Mouse (Mus musculus) MN1 (cell line): Measurements from ENCODE around the gene Raver1.
"Not testable (repeated sequence)": the region's sequence is repeated elsewhere in the genome, so short reads cannot be mapped to it uniquely, and the experiment has no call there.

Experiments used
- DNase-seq: peaks from one replicate; pipeline ENCODE4 v3.0.0-alpha.2; 2016; ENCODE audit warnings: low spot score

Gene Raver1

DNA sequence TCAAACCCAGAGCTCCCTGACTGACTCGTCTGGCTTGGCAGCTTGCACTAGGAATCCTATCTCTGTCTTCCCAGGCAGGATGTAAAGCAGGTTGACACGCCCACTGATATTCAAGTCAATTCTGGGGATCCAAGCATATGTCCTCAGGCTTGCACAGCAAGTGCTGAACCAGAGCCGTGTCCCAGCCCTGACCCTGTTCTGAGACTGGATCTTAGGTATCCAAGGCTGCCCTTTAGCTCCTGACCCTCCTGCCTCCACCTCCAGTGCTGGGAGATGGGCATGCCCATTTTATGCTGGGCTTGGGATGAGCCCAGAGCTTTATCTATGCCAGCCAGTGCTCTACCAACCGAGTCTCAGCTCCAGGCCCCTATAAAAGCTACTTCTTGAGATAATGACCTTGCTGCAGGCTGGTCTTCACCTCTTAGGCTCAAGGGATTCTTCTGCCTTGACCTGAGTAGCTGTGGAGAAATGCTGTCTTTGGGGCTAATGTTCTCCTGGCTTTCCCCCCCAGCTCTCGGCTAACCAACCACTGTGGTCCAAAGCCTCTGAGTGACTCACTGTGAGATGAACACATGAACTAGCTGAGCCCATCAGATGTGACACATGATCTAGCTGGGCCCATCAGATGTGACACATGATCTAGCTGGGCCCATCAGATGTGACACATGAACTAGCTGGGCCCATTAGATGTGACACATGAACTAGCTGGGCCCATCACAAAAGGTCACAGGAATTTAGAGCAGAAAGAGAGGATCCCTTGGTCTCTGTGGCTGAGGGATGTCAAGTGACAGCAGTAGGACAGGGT is 14.2 kb upstream of the Raver1 start:
- no peak for DNase-seq

- DNase-seq, result no peak
These were observed 13.0 kb upstream of the Raver1 start for GRCm38 (mm10) chr9:21104814-21105213.

DNA sequence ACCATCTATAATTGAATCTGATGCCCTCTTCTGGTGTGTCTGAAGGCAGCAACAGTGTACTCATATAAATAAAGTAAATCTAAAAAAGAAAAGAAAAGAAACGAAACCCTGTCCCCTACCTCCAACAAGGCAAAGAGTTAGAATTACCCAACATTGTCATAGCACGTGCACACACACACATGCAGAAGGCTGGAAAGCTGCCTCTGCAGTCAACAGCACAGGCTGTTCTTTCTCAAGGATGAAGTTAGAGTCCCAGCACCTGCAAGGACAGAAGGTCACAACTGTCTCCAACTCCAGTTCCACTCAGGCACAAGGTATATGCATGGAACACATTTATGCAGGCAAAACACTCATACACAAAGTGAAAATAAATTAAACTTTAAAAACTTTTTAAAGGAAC is 10.3 kb upstream of the Raver1 start:
- DNase-seq, result no peak

DNA sequence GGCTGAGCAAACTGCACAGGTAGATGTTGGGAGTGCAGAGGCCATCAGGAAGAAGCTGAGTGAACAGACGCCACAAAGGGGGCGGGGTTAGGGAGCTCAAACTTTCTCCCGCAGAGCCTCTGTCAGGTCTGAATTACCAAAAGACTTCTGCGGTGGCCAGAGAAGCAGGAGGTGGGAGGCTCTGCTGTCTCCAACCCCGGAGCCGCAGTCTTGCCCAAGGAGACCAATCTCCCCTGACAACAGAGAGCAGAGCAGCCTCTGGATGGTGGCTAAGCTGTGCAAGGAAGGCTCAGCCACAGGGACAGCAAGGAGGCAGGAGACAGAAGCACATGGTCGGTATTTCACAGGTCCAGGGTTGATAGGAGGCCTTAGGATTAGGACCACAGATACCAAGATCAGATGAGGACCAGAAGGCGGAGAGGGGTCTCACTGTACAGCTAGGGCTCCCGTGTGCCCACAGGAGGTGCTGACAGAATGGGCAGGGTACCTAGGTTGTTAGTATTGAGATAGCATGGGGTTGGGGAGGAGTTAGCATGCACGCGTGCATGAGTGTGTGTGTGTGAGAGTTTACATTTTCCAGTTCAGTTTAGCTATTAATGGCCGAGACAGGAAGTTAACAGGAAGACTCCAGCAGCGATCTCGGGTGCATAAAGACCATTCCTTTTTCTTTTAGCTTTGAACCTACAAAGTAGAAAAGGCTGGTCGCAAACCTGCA is 8.8 kb upstream of the Raver1 start:
- DNase-seq, result no peak

GRCm38 (mm10) chr9:21097793-21098192 is 6.0 kb upstream of the Raver1 start:
- no peak for DNase-seq

DNA sequence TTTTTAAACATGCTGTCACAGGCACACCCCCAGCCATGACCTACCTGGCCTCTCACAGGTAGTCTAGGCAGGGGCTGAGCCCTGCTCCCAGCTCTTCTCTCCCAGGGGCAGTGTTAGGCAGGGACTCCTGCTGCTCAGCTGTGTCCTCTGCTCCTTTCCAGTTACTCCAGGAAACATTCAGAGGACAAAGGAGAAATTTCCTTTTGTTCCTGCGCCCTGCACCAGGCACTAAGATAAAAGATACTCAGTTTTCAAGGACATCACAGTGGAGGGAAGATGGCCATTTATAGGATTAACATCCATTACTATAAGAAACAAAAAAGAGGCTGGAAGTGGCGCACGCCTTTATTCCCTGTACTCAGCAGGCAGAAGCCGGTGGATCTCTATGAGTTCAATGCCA is 4.2 kb upstream of the Raver1 start:
- no peak for DNase-seq

GRCm38 (mm10) chr9:21093423-21093822 is 1.6 kb upstream of the Raver1 start:
- no peak for DNase-seq

- peak; percentile 14 for DNase-seq
These were observed 669 bp downstream of the Raver1 start for GRCm38 (mm10) chr9:21090972-21091706.

DNA sequence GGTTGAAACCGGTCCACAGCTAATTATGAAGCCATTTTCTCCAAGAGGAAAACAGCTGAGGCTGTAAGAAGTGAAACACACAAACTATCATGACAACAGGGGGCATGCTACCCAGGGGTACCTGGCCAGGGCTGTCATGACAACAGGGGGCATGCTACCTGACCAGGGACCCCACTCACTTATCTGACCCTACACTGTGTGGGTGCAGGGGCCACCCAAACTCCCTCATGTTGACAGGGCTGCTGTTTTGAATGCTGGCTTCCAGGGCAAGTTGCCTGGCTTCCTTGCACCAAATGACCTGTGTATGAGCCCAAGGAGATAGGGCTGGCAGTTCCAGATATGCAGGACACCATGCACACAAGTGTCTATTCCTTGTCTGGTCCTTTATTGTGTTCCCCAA is 1.3 kb downstream of the Raver1 start:
- no peak for DNase-seq

GRCm38 (mm10) chr9:21083324-21083723 is 8.5 kb downstream of the Raver1 start:
- no peak for DNase-seq

DNA sequence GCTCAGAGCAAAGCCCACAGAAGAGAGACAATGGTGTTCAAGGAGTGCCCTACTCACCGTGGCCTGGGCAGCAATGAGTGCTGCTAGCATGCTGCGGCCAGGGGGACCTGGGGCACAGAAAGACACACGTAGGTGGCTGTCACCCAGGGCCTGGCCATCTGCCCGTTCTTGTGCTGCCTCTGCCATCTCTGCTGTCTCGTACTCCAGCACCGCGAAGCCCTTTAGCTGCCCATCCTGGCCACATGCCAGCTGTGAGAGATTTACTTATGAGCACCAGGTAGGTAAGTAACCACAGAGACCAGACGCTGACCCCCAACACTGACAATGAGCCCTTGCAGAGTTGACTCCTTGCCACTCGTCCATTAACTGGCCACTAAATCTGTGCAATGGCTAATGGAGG is 10.7 kb downstream of the Raver1 start:
- no peak for DNase-seq

GRCm38 (mm10) chr9:21075625-21076024 is 16.2 kb downstream of the Raver1 start:
- no peak for DNase-seq

DNA sequence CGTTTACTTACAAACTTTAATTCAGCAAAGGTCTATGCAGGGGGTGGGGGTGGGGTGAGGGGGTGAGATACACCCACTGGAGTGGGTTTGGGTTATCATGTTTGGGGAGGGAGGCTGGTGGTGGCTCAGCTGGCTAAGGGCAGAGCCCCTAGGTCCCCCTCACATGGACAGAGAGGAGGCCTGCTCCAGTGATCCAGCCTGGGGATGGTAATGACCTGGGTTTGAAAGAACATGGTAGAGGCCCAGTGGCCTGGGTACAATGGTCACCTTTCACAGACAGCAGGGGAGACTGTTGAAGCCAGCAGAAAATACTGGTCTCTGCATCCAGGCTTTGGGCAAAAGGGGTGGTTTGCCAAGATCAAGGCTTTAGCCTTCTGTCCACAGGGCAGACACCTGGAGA is 17.6 kb downstream of the Raver1 start:
- no peak for DNase-seq

DNA sequence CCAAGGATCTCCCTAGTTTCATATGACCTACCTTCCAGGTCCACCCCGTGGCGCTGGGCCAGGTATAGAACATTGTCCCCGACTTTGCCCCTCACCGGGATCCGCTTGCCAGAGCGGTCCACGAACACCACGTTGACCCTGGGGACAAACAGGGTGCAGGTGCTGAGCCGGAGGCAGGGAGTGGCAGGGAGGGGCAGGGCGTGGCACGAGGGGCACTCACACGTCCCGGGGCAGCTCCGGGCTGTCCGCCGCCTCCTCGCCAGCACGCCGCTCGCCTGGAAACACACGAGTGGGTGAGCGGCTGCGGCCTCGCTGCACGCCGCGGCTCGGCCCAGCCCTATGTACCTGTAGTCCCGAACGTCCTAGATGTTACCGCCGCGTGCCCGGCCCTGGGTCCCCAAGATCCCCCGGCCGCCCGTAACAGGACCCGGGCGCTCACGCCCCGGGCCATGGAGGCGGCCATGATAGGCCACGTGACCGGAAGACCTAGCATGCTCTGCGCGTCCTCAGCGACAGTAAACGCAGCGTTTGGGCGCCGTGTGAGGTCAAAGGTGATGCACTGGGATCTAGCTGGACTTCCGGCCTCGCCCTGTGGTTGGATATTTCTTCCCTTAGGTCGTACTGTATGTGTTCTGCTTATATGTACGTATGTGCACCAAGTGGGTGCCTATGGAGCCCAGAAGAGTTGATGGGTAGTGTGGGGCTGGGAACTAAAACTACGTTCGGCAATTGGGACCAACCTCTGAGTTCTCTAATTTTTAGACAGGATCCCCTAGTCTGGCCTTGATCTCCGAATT is 18.6 kb downstream of the Raver1 start, which contains the start of the genes Gm49373 and Fdx1l:
TSS of gene Gm49373 (minus strand) at position 53 of the 797 bp plus-strand sequence.
TSS of gene Fdx1l (minus strand) at position 571 of the 797 bp plus-strand sequence.
- DNase-seq, result peak; percentile 80

GRCm38 (mm10) chr9:21072641-21073040 is 19.2 kb downstream of the Raver1 start:
- DNase-seq, result no peak

- no peak for DNase-seq
These were observed 24.7 kb downstream of the Raver1 start, which contains the start of gene Zglp1 for GRCm38 (mm10) chr9:21067006-21067684. Gene Zglp1 (minus strand): TSS chr9:21067093.

DNA sequence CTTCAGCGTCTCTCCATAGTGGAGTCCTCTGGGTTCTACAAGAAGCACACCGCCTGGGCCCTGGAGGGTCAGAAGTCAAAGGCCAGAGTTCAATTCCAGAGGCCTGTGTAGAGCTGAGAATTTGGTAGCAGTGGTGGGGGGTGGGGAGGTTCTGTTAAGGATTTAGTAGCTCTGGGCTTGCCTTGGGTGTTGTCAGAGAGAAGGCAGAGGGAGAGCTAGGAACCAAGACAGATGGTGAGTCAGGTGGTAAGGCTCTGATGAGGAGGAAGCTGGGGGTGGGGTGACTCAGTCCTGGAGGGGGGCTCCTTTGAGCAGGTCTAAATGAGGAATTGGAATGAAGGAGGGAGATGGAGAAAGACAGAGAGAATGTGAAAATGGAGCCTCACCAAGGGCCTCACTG is 28.9 kb downstream of the Raver1 start:
- DNase-seq, result no peak

GRCm38 (mm10) chr9:21051578-21051977 is 40.2 kb downstream of the Raver1 start:
- DNase-seq, result no peak

- DNase-seq, result no peak
These were observed 46.6 kb downstream of the Raver1 start for GRCm38 (mm10) chr9:21045235-21045634.

DNA sequence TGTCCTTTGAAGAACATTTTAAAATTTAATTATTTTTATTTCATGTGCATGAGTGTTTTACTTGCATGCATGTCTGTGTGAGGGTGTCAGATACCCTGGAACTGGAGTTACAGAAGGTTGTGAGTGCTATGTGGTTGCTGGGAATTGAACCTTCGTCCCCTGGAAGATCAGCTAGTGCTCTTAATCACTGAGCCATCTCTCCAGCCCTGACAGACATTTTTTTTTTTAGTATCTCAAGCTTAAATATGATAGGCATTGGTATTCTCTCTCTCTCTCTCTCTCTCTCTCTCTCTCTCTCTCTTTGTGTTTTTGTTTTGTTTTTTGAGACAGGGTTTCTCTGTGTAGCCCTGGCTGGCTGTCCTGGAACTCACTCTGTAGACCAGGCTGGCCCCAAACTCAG is 47.0 kb downstream of the Raver1 start:
- not testable (repeated sequence) for DNase-seq

- DNase-seq, result no peak
These were observed 48.2 kb downstream of the Raver1 start for GRCm38 (mm10) chr9:21043563-21043962.
